In the genomic region with DNA sequence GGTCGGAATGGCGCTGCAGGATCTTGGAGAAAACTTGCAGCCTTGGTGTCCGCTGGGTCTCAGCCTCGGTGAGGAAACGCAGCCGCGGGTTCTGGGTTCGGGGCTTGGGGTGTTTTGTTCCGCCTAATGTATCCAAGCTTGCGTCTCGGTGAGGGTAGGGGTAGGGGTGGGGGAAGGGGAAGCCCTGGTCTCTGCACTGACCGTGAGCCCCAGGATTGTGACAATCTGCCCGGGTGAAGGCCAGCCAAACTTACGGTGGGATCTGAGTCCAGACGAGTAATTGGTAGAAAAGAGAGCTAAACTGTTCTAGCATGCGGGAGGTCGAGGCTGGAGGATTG, we compare ENCODE assay signal across 8 mouse cellular contexts. TPM values are rescaled to one million over a fixed set of nuclear protein-coding genes. Genes with fewer than 3 reads are reported as not detected.
DNase-seq lines count a peak whose midpoint lies in the region; ATAC-seq and TF ChIP-seq lines count a peak whose summit lies in the region.

No protein-coding gene starts in this region.

- TF ChIP-seq RAD21 in MEL (IDR thresholded peaks at IDR 0.05; ENCODE audit: low read depth, low read length), result no peak

- ATAC-seq in heart, embryonic 15.5 days (replicated peaks; ENCODE audit: insufficient number of reproducible peaks, insufficient read depth, low FRiP score, low read depth), result peak; percentile 8
- ATAC-seq in hindbrain, embryonic 11.5 days (ENCODE audit: low FRiP score), result peak; percentile 59
- peak; percentile 60 for ATAC-seq in midbrain, embryonic 11.5 days (ENCODE audit: low FRiP score)

- no peaks in the 10 kb centered on the region for H3K9me3 ChIP-seq in heart, embryonic 15.5 days (replicated peaks)
- no peaks in the 10 kb centered on the region for H3K9me3 ChIP-seq in MEL (replicated peaks; ENCODE audit: insufficient read depth, low read length)
- no peaks in the 10 kb centered on the region for H3K9me3 ChIP-seq in hindbrain, embryonic 11.5 days (ENCODE audit: control insufficient read depth, low read length)
- no peaks in the 10 kb centered on the region for H3K9me3 ChIP-seq in midbrain, embryonic 11.5 days (ENCODE audit: control insufficient read depth, low read length)

- H3K36me3 ChIP-seq in heart, embryonic 15.5 days, result no peaks in the 10 kb centered on the region
- peaks cover 0 to 32% of the 10 kb centered on the region in 2 experiments; a peak in 3 of 4 replicates for H3K36me3 ChIP-seq in MEL (ENCODE audit: control insufficient read depth in 1 of 2, insufficient read depth in 2 of 2, low read length in 2 of 2)
- no peaks in the 10 kb centered on the region for H3K36me3 ChIP-seq in hindbrain, embryonic 11.5 days (ENCODE audit: control insufficient read depth, insufficient read depth, low read length)
- peaks cover 2% of the 10 kb centered on the region; the same call in 1 of the 2 replicates for H3K36me3 ChIP-seq in midbrain, embryonic 11.5 days (ENCODE audit: control insufficient read depth, insufficient read depth, low read length)

- peak overlapping the region; percentile 100 for H3K4me3 ChIP-seq in heart, embryonic 15.5 days
- H3K4me3 ChIP-seq in MEL (ENCODE audit: control insufficient read depth in 1 of 2, insufficient read depth in 1 of 2, low read depth in 2 of 2, low read length in 2 of 2), result peak overlapping the region; percentile 84 to 88
- H3K4me3 ChIP-seq in hindbrain, embryonic 11.5 days (ENCODE audit: low read depth, low read length), result peak overlapping the region; percentile 85
- peak overlapping the region; percentile 93 for H3K4me3 ChIP-seq in midbrain, embryonic 11.5 days (ENCODE audit: low read depth, low read length)

- H3K4me2 ChIP-seq in heart, embryonic 15.5 days, result peak overlapping the region; percentile 93
- H3K4me2 ChIP-seq in hindbrain, embryonic 11.5 days (replicated peaks; ENCODE audit: low read depth, low read length), result peak overlapping the region; percentile 50
- peak overlapping the region; percentile 74 for H3K4me2 ChIP-seq in midbrain, embryonic 11.5 days

- no peak for DNase-seq in heart, postnatal 10 days
- DNase-seq in MEL (ENCODE audit: low read depth, low spot score), result no peak
- DNase-seq in hindbrain, embryonic 11.5 days (ENCODE audit: low spot score), result no peak
- no peak for DNase-seq in midbrain, embryonic 11.5 days (ENCODE audit: low spot score, missing footprints)
- no peak for DNase-seq in embryo, embryonic 10 days (ENCODE audit: low spot score)
- no peak for DNase-seq in right cerebral cortex, postnatal 10 days (ENCODE audit: low spot score in 2 of 2)
- DNase-seq in MN1 (ENCODE audit: low spot score), result no peak

- H3K27me3 ChIP-seq in heart, embryonic 15.5 days, result no peaks in the 10 kb centered on the region
- no peaks in the 10 kb centered on the region for H3K27me3 ChIP-seq in MEL (ENCODE audit: control insufficient read depth in 1 of 2, insufficient read depth in 2 of 2, low read length in 2 of 2)
- no peaks in the 10 kb centered on the region for H3K27me3 ChIP-seq in hindbrain, embryonic 11.5 days (ENCODE audit: control insufficient read depth, insufficient read depth, low read length)
- no peaks in the 10 kb centered on the region for H3K27me3 ChIP-seq in midbrain, embryonic 11.5 days (ENCODE audit: control insufficient read depth, insufficient read depth, low read length)

- TF ChIP-seq POLR2A in MEL (IDR thresholded peaks at IDR 0.05; ENCODE audit: control insufficient read depth in 1 of 2, insufficient read depth in 1 of 2, low read depth in 1 of 2, low read length in 2 of 2, poor library complexity in 1 of 2), result no peak; a peak in 1 of 4 replicates

- TF ChIP-seq CTCF in MEL (IDR thresholded peaks at IDR 0.05 in 2 of 3, conservative IDR thresholded peaks at IDR 0.05 in 1 of 3; ENCODE audit: control insufficient read depth in 1 of 3, insufficient read depth in 1 of 3, low read depth in 2 of 3, low read length in 3 of 3, poor library complexity in 1 of 3, severe bottlenecking in 1 of 3), result no peak

- H3K9ac ChIP-seq in heart, embryonic 15.5 days, result peak overlapping the region; percentile 81
- peak overlapping the region; percentile 79 for H3K9ac ChIP-seq in MEL (ENCODE audit: control insufficient read depth, low read depth, low read length, poor library complexity, severe bottlenecking)
- H3K9ac ChIP-seq in hindbrain, embryonic 11.5 days (ENCODE audit: low read depth, low read length), result peak overlapping the region; percentile 55
- peak overlapping the region; percentile 93 for H3K9ac ChIP-seq in midbrain, embryonic 11.5 days (ENCODE audit: low read length)

- H3K79me2 ChIP-seq in MEL (ENCODE audit: control insufficient read depth, insufficient read depth, low read length, poor library complexity), result peaks cover 62% of the 10 kb centered on the region

- peak overlapping the region; percentile 94 for H3K27ac ChIP-seq in heart, embryonic 15.5 days
- H3K27ac ChIP-seq in MEL (ENCODE audit: control insufficient read depth, low read depth, low read length), result peak overlapping the region; percentile 26; the same call in 1 of the 2 replicates
- no peak overlapping the region for H3K27ac ChIP-seq in hindbrain, embryonic 11.5 days (ENCODE audit: low read depth, low read length)
- no peak overlapping the region for H3K27ac ChIP-seq in midbrain, embryonic 11.5 days (ENCODE audit: low read depth, low read length)

- intact Hi-C loops in heart, postnatal 10 days (cut with DNase I), result no loop called here

- no peak for TF ChIP-seq EP300 in MEL (IDR thresholded peaks at IDR 0.05; ENCODE audit: low read depth in 1 of 2, low read length in 2 of 2)

- H3K4me1 ChIP-seq in heart, embryonic 15.5 days (replicated peaks), result peaks cover 44% of the 10 kb centered on the region
- peaks cover 11 to 27% of the 10 kb centered on the region in 2 experiments for H3K4me1 ChIP-seq in MEL (ENCODE audit: control insufficient read depth in 1 of 2, insufficient read depth in 2 of 2, low read length in 2 of 2)
- peaks cover 8% of the 10 kb centered on the region for H3K4me1 ChIP-seq in hindbrain, embryonic 11.5 days (replicated peaks; ENCODE audit: control insufficient read depth, insufficient read depth, low read length)
- peaks cover 29% of the 10 kb centered on the region for H3K4me1 ChIP-seq in midbrain, embryonic 11.5 days (ENCODE audit: control insufficient read depth, insufficient read depth, low read length)

- WGBS in heart, embryonic 15.5 days, result under 1% methylated on average over 17 of the region's 17 CpGs
- under 1% methylated on average over 17 of the region's 17 CpGs for WGBS in hindbrain, embryonic 11.5 days
- under 1% methylated on average over 17 of the region's 17 CpGs for WGBS in midbrain, embryonic 11.5 days

TF ChIP-seq in MEL, 35 proteins besides CTCF, POLR2A, EP300 and RAD21:
- TF ChIP-seq POLR2AphosphoS2 (IDR thresholded peaks at IDR 0.05; ENCODE audit: low read length), result 0 out of 2 replicates have a peak, but pooled peaks have one; percentile 22
- TF ChIP-seq UBTF (IDR thresholded peaks at IDR 0.05; ENCODE audit: borderline replicate concordance, insufficient read depth, low read depth, low read length), result no peak

RNA-seq across cellular contexts. Expression of a gene that starts 0.8 kb away (rescaled TPM):
- 16.7 and 20.1 TPM in 2 replicates for polyA plus RNA-seq in heart, embryonic 15.5 days (2015; fragmentation: Nextera tagmentation; extraction: Ambion mirVana)
- 10 to 100 TPM; 17.6 to 18.6 TPM for total RNA-seq in heart, postnatal 10 days (2021)
- 28.7 and 32.4 TPM in 2 replicates for total RNA-seq in MEL (2012; rRNA removed)
- polyA plus RNA-seq in MEL (2012; ENCODE audit: insufficient read depth in 1 of 2, insufficient read length in 2 of 2, low read depth in 1 of 2, low replicate concordance in 2 of 2, missing spikeins in 1 of 2), result 10 to 100 TPM in 1 of 2 experiments, not detected in 1; 36.5 TPM
- 31.8 and 38.7 TPM in 2 replicates for polyA plus RNA-seq in hindbrain, embryonic 11.5 days (2014; fragmentation: Nextera tagmentation; extraction: Ambion mirVana)
- polyA plus RNA-seq in midbrain, embryonic 11.5 days (2014; fragmentation: Nextera tagmentation; extraction: Ambion mirVana), result 39.8 and 43.3 TPM in 2 replicates

RNA-seq across cellular contexts. Expression of a gene that starts 0.9 kb away (rescaled TPM):
- 19.0 and 22.8 TPM in 2 replicates for polyA plus RNA-seq in heart, embryonic 15.5 days (2015; fragmentation: Nextera tagmentation; extraction: Ambion mirVana)
- 10 to 100 TPM; 30.9 to 35.6 TPM for total RNA-seq in heart, postnatal 10 days (2021)
- total RNA-seq in MEL (2012; rRNA removed), result 36.1 and 37.3 TPM in 2 replicates
- polyA plus RNA-seq in MEL (2012; ENCODE audit: insufficient read depth in 1 of 2, insufficient read length in 2 of 2, low read depth in 1 of 2, low replicate concordance in 2 of 2, missing spikeins in 1 of 2), result 10 to 100 TPM in 1 of 2 experiments, not detected in 1; 36.4 TPM
- polyA plus RNA-seq in hindbrain, embryonic 11.5 days (2014; fragmentation: Nextera tagmentation; extraction: Ambion mirVana), result 55.9 and 64.2 TPM in 2 replicates
- polyA plus RNA-seq in midbrain, embryonic 11.5 days (2014; fragmentation: Nextera tagmentation; extraction: Ambion mirVana), result 53.1 and 56.7 TPM in 2 replicates

RNA-seq across cellular contexts. Expression of a gene that starts 31.2 kb away (rescaled TPM):
- polyA plus RNA-seq in heart, embryonic 15.5 days (2015; fragmentation: Nextera tagmentation; extraction: Ambion mirVana), result 80.8 and 86.1 TPM in 2 replicates
- 10 to 100 TPM; 29.0 to 32.7 TPM for total RNA-seq in heart, postnatal 10 days (2021)
- 105 and 115 TPM in 2 replicates for total RNA-seq in MEL (2012; rRNA removed)
- 100 to 1,000 TPM in 1 of 2 experiments, not detected in 1; 130 TPM for polyA plus RNA-seq in MEL (2012; ENCODE audit: insufficient read depth in 1 of 2, insufficient read length in 2 of 2, low read depth in 1 of 2, low replicate concordance in 2 of 2, missing spikeins in 1 of 2)
- polyA plus RNA-seq in hindbrain, embryonic 11.5 days (2014; fragmentation: Nextera tagmentation; extraction: Ambion mirVana), result 164 and 165 TPM in 2 replicates
- 157 and 173 TPM in 2 replicates for polyA plus RNA-seq in midbrain, embryonic 11.5 days (2014; fragmentation: Nextera tagmentation; extraction: Ambion mirVana)

RNA-seq across cellular contexts. Expression of a gene that starts 31.4 kb away (rescaled TPM):
- 42.2 and 42.6 TPM in 2 replicates for polyA plus RNA-seq in heart, embryonic 15.5 days (2015; fragmentation: Nextera tagmentation; extraction: Ambion mirVana)
- total RNA-seq in heart, postnatal 10 days (2021), result 10 to 100 TPM; 52.3 to 54.0 TPM
- total RNA-seq in MEL (2012; rRNA removed), result 16.7 and 17.6 TPM in 2 replicates
- polyA plus RNA-seq in MEL (2012; ENCODE audit: insufficient read depth in 1 of 2, insufficient read length in 2 of 2, low read depth in 1 of 2, low replicate concordance in 2 of 2, missing spikeins in 1 of 2), result 10 to 100 TPM in 1 of 2 experiments, not detected in 1; 22.7 TPM
- 32.8 and 34.3 TPM in 2 replicates for polyA plus RNA-seq in hindbrain, embryonic 11.5 days (2014; fragmentation: Nextera tagmentation; extraction: Ambion mirVana)
- polyA plus RNA-seq in midbrain, embryonic 11.5 days (2014; fragmentation: Nextera tagmentation; extraction: Ambion mirVana), result 36.0 and 40.4 TPM in 2 replicates

Comparison
In these comparisons a context has a peak if more than half of its experiments do, and no peak if none do; other contexts are left out.
1. ATAC-seq: peak in every context shown above with its lines; median percentile 60 in midbrain, embryonic 11.5 days; 59 in hindbrain, embryonic 11.5 days; 8 in heart, embryonic 15.5 days.
2. H3K27ac ChIP-seq: peak in heart, embryonic 15.5 days (single experiment) and MEL (single experiment); none in hindbrain, embryonic 11.5 days (single experiment) and midbrain, embryonic 11.5 days (single experiment).
3. Peak in every context shown above with its lines, with median percentiles within 50 percentile points of each other: H3K4me2 ChIP-seq, H3K4me3 ChIP-seq and H3K9ac ChIP-seq.